7 mouse cellular contexts compared by ENCODE assay signal in the genomic region with DNA sequence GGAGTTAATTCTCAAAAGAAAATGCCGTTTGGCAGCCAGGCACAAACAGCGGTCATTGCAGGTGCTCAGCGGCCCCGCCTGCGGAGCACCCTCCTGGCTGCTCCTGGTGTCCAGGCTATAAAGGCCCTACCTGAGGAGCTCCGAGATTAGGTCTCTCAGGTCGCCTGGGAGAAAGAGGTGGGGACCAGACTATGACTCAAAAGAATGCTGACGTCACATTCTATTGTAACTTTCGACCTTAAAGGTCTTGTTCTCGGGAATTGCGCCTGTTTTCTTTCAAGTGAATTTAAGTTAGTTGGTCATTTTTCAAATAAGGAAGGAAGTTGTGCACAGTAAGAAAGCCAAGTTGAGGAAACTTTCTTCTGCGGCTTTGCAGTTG. TPM values are rescaled to one million over a fixed set of nuclear protein-coding genes. Genes with fewer than 3 reads are reported as not detected.
DNase-seq lines count a peak whose midpoint lies in the region; ATAC-seq and TF ChIP-seq lines count a peak whose summit lies in the region.

No protein-coding gene starts in this region.

- peak overlapping the region; percentile 91 for H3K4me2 ChIP-seq in forebrain, embryonic 15.5 days (replicated peaks)
- peak overlapping the region; percentile 69 for H3K4me2 ChIP-seq in liver, embryonic 14.5 days (ENCODE audit: low read depth)

- H3K36me3 ChIP-seq in forebrain, embryonic 15.5 days: no peaks in the 10 kb centered on the region
- H3K36me3 ChIP-seq in liver, embryonic 14.5 days (replicated peaks; ENCODE audit: control insufficient read depth, insufficient read depth, low read depth): no peaks in the 10 kb centered on the region
- H3K36me3 ChIP-seq in small intestine, adult 2 months (ENCODE audit: control insufficient read depth, insufficient read depth, low read length): no peaks in the 10 kb centered on the region

- 0 out of 2 replicates have a peak overlapping the region, but pooled peaks have one; percentile 1 for H3K27ac ChIP-seq in forebrain, embryonic 15.5 days (replicated peaks)
- H3K27ac ChIP-seq in liver, embryonic 14.5 days: no peak overlapping the region
- peak overlapping the region; percentile 92 for H3K27ac ChIP-seq in small intestine, adult 2 months (ENCODE audit: insufficient read depth, low read depth, low read length)

- peak; percentile 12 for DNase-seq in urinary bladder, postnatal 14 days (ENCODE audit: low spot score)
- DNase-seq in urinary bladder, postnatal 36 days (ENCODE audit: low spot score in 2 of 2): no peak
- DNase-seq in liver, embryonic 14.5 days (ENCODE audit: low read depth in 3 of 3, low spot score in 3 of 3): no peak
- DNase-seq in left cerebral cortex, adult 8-10 months (ENCODE audit: low spot score in 2 of 2): no peak
- no peak for DNase-seq in right cerebral cortex, adult 2 months (ENCODE audit: low spot score in 2 of 2)

- H3K9me3 ChIP-seq in forebrain, embryonic 15.5 days: no peaks in the 10 kb centered on the region
- H3K9me3 ChIP-seq in liver, embryonic 14.5 days (ENCODE audit: control insufficient read depth, low read length): no peaks in the 10 kb centered on the region

- peak overlapping the region; percentile 77 for H3K4me3 ChIP-seq in forebrain, embryonic 15.5 days
- peak overlapping the region; percentile 54 to 67 for H3K4me3 ChIP-seq in liver, embryonic 14.5 days (ENCODE audit: insufficient read depth in 1 of 2, low read depth in 2 of 2, low read length in 2 of 2)
- H3K4me3 ChIP-seq in small intestine, adult 2 months (ENCODE audit: low read depth, low read length): peak overlapping the region; percentile 76

- ATAC-seq in forebrain, embryonic 15.5 days (replicated peaks): 0 out of 2 replicates have a peak, but pooled peaks have one; percentile 21
- no peak for ATAC-seq in liver, embryonic 14.5 days (ENCODE audit: insufficient read depth)

- no peak for TF ChIP-seq EP300 in liver, embryonic 14.5 days (IDR thresholded peaks at IDR 0.05; ENCODE audit: low read depth)

- H3K4me1 ChIP-seq in forebrain, embryonic 15.5 days: peaks cover 15% of the 10 kb centered on the region
- peaks cover 0 to 4% of the 10 kb centered on the region in 2 experiments; a peak in 1 of 4 replicates for H3K4me1 ChIP-seq in liver, embryonic 14.5 days (replicated peaks; ENCODE audit: control insufficient read depth in 2 of 2, insufficient read depth in 2 of 2, low read length in 1 of 2)
- H3K4me1 ChIP-seq in small intestine, adult 2 months (ENCODE audit: control insufficient read depth, insufficient read depth, insufficient read length, low read length): peaks cover 11% of the 10 kb centered on the region; the same call in 1 of the 2 replicates

- H3K27me3 ChIP-seq in forebrain, embryonic 15.5 days: no peaks in the 10 kb centered on the region
- H3K27me3 ChIP-seq in liver, embryonic 14.5 days (ENCODE audit: control insufficient read depth, insufficient read depth, low read length): peaks cover 3% of the 10 kb centered on the region
- no peaks in the 10 kb centered on the region for H3K27me3 ChIP-seq in small intestine, adult 2 months (ENCODE audit: control insufficient read depth, insufficient read depth, low read length)

- TF ChIP-seq POLR2A in small intestine, adult 2 months (IDR thresholded peaks at IDR 0.05; ENCODE audit: low read depth, low read length): peak; percentile 75

- peak overlapping the region; percentile 61 for H3K9ac ChIP-seq in forebrain, embryonic 15.5 days (replicated peaks)
- H3K9ac ChIP-seq in liver, embryonic 14.5 days (replicated peaks): no peak overlapping the region

- WGBS in forebrain, embryonic 15.5 days: 5% methylated on average over 12 of the region's 12 CpGs
- WGBS in liver, embryonic 14.5 days (ENCODE audit: insufficient replicate concordance): 2% methylated on average over 12 of the region's 12 CpGs
- WGBS in small intestine, adult 2 months: 1% methylated on average over 12 of the region's 12 CpGs

- no peak for TF ChIP-seq CTCF in liver, embryonic 14.5 days (IDR thresholded peaks at IDR 0.05; ENCODE audit: low read depth)
- TF ChIP-seq CTCF in small intestine, adult 2 months (IDR thresholded peaks at IDR 0.05; ENCODE audit: extremely low read depth, insufficient read length, insufficient replicate concordance, low read depth, low read length): no peak

RNA-seq across cellular contexts. Expression of gene Tes, which starts 0.8 kb away (rescaled TPM):
- 25.7 and 28.9 TPM in 2 replicates for polyA plus RNA-seq in forebrain, embryonic 15.5 days (2015; fragmentation: Nextera tagmentation; extraction: Ambion mirVana)
- 2.2 and 2.6 TPM in 2 replicates for polyA plus RNA-seq in liver, embryonic 14.5 days (2012; rRNA removed)
- 3.7 and 4.5 TPM in 2 replicates for polyA plus RNA-seq in liver, embryonic 14.5 days (2014; fragmentation: Nextera tagmentation; extraction: Ambion mirVana)
- polyA plus RNA-seq in small intestine, adult 2 months (2012; rRNA removed): 39.8 and 107 TPM in 2 replicates
- 1 to 10 TPM; 2.9 to 4.3 (median 3.6) TPM for total RNA-seq in left cerebral cortex, adult 8-10 months (2022)
